Mouse (Mus musculus) neural tube, embryonic 12.5 days (tissue): ENCODE measurements around the gene Galnt4. TPM values are rescaled to one million over a fixed set of nuclear protein-coding genes. Genes with fewer than 3 reads are reported as not detected.
"Not testable (repeated sequence)": the region's sequence is repeated elsewhere in the genome, so short reads cannot be mapped to it uniquely, and the experiment has no call there.

Source experiments
- ATAC-seq: fragments of 200-750 bp; cut with Nextera tagmentation; 2 replicates; pipeline ENCODE4 v1.8.0; 2017; ENCODE audit warnings: low read depth, mild to moderate bottlenecking, moderate TSS enrichment, moderate library complexity; ENCODE audit not compliant: low FRiP score
- H3K27ac ChIP-seq: fragments of 300-500 bp; sonication (generic); 2 replicates; pipeline ENCODE4 v1.5.1; 2016
- H3K27me3 ChIP-seq: fragments of 300-500 bp; sonication (generic); replicated peaks from 2 replicates; pipeline ENCODE4 v1.6.1; 2016; ENCODE audit warnings: mild to moderate bottlenecking
- H3K36me3 ChIP-seq: fragments of 300-500 bp; sonication (generic); 2 replicates; pipeline ENCODE4 v1.6.1; 2016; ENCODE audit warnings: mild to moderate bottlenecking
- H3K4me1 ChIP-seq: fragments of 300-500 bp; sonication (generic); 2 replicates; pipeline ENCODE4 v1.6.1; 2016
- H3K4me2 ChIP-seq: fragments of 300-500 bp; sonication (generic); replicated peaks from 2 replicates; pipeline ENCODE4 v1.6.1; 2016; ENCODE audit warnings: mild to moderate bottlenecking
- H3K4me3 ChIP-seq: fragments of 300-500 bp; sonication (generic); 2 replicates; pipeline ENCODE4 v1.5.1; 2016
- H3K9ac ChIP-seq: fragments of 300-500 bp; sonication (generic); 2 replicates; pipeline ENCODE4 v1.6.1; 2016; ENCODE audit warnings: mild to moderate bottlenecking
- H3K9me3 ChIP-seq: fragments of 300-500 bp; sonication (generic); 2 replicates; pipeline ENCODE4 v1.6.1; 2016; ENCODE audit warnings: mild to moderate bottlenecking
- WGBS: fragments of 180-500 bp; shearing (Covaris S2); methylation state at CpG from one replicate; pipeline ENCODE4 v1.1.7; 2016; 5-methylcytosine and 5-hydroxymethylcytosine counted together
- polyA plus RNA-seq: library from polyadenylated mRNA; unstranded; fragments of >200 nt; fragmentation: Nextera tagmentation; extraction: Ambion mirVana; gene quantifications from 2 replicates; pipeline ENCODE4 v1.2.1, GENCODE M21; 2016

Gene Galnt4
- polyA plus RNA-seq, 1 experiment from 2014 or later = 5.0 TPM

DNA sequence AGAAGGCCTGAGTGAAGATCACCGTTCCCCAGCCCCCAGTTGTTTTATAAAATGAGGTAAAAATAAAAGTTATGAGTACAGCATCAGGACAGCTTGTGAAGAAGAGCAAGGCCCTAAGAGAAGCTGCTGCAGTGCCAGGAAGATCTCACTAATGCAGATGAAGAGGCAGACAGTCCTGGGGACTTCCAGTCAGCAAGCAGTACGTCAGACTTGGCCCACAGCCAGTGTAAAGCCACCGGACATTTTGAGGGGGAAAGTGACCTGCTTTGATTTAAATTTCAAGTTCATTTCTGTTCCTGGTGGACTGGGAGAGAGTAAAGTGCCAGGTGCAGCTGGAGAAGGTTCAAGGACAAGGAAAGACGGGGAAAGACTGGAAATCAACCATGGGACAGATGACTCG, 28.4 kb downstream of the Galnt4 start:
- no peak for ATAC-seq
- H3K27ac ChIP-seq = no peak overlapping the region
- H3K4me1 ChIP-seq = peaks cover 3% of the 10 kb centered on the region; the same call in 1 of the 2 replicates
- no peaks in the 10 kb centered on the region for H3K27me3 ChIP-seq
- peaks cover 20% of the 10 kb centered on the region for H3K36me3 ChIP-seq
- whole genome bisulfite sequencing = 75% methylated on average over 5 of the region's 5 CpGs
- H3K4me3 ChIP-seq = no peak overlapping the region
- H3K9me3 ChIP-seq = no peaks in the 10 kb centered on the region
- H3K9ac ChIP-seq = no peak overlapping the region
- H3K4me2 ChIP-seq = no peak overlapping the region

- ATAC-seq = no peak
- 85% methylated on average over 8 of the region's 8 CpGs for WGBS
- Histone ChIP-seq H3K27ac (no peak overlapping the region), H3K9me3 (no peaks in the 10 kb centered on the region), H3K4me1 (no peaks in the 10 kb centered on the region), H3K9ac (no peak overlapping the region), H3K4me2 (no peak overlapping the region), H3K36me3 (peaks cover 14% of the 10 kb centered on the region), H3K27me3 (no peaks in the 10 kb centered on the region), H3K4me3 (no peak overlapping the region)
These were observed 37.7 kb downstream of the Galnt4 start for GRCm38 (mm10) chr10:99145611-99146010.

DNA sequence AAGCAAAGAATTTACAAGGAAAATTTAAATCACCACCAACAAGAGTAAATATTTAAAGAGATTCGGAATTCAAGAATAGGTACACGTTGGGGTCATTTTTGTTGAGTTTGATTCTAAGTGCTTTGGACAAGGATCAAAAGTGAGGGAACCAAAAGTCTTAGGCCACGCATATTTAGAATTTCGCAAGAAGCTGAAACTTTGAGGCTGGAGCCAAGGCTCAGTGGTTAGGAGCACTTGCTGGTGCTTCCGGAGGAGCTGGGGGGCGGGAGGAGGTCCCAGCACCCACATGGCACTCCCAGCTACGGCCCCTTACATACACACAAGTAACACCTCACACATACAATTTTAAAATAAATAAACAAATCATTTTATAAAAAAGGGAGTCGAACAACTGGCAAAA, 38.6 kb downstream of the Galnt4 start:
- H3K27ac ChIP-seq = no peak overlapping the region
- 95% methylated on average over 8 of the region's 8 CpGs for WGBS
- no peak overlapping the region for H3K4me3 ChIP-seq
- H3K36me3 ChIP-seq = peaks cover 14% of the 10 kb centered on the region
- H3K27me3 ChIP-seq = no peaks in the 10 kb centered on the region
- no peaks in the 10 kb centered on the region for H3K4me1 ChIP-seq
- no peak for ATAC-seq
- no peaks in the 10 kb centered on the region for H3K9me3 ChIP-seq
- H3K4me2 ChIP-seq = no peak overlapping the region
- H3K9ac ChIP-seq = no peak overlapping the region

- H3K9me3 ChIP-seq = no peaks in the 10 kb centered on the region
- H3K36me3 ChIP-seq = peaks cover 11% of the 10 kb centered on the region
- no peak overlapping the region for H3K9ac ChIP-seq
- ATAC-seq = no peak
- H3K4me1 ChIP-seq = no peaks in the 10 kb centered on the region
- 95% methylated on average over 6 of the region's 6 CpGs for WGBS
- H3K4me2 ChIP-seq = no peak overlapping the region
- H3K27ac ChIP-seq = no peak overlapping the region
- no peaks in the 10 kb centered on the region for H3K27me3 ChIP-seq
- no peak overlapping the region for H3K4me3 ChIP-seq
These were observed 42.1 kb downstream of the Galnt4 start for GRCm38 (mm10) chr10:99150016-99150415.

DNA sequence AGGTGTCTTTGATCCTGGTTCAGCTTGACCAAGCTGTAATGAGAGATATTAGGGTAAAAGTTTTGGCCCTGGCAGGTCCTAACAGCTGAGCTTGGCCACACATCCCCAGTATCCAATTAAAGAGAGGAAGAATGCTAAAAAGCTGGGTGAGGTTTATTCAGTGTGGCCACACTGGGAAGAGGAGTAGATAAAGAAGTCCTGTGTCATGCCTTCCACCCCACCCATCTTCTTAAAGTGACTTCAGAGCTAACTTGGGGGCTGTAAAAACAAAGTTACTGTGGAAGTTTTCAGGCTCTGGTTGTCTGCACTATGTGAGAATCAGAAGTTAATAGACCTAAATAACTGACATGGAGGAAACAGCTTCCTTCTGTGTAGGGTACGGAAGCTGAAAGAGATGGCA, 43.6 kb downstream of the Galnt4 start:
- H3K27me3 ChIP-seq = no peaks in the 10 kb centered on the region
- peaks cover 11% of the 10 kb centered on the region for H3K36me3 ChIP-seq
- no peak overlapping the region for H3K4me2 ChIP-seq
- no peak overlapping the region for H3K4me3 ChIP-seq
- ATAC-seq = no peak
- 96% methylated on average over 1 of the region's 1 CpGs for WGBS
- no peaks in the 10 kb centered on the region for H3K9me3 ChIP-seq
- no peak overlapping the region for H3K9ac ChIP-seq
- H3K27ac ChIP-seq = no peak overlapping the region
- H3K4me1 ChIP-seq = no peaks in the 10 kb centered on the region

- Histone ChIP-seq H3K9ac (no peak overlapping the region), H3K27me3 (no peaks in the 10 kb centered on the region), H3K4me3 (no peak overlapping the region), H3K36me3 (peaks cover 11% of the 10 kb centered on the region), H3K4me1 (no peaks in the 10 kb centered on the region), H3K27ac (no peak overlapping the region), H3K4me2 (no peak overlapping the region), H3K9me3 (no peaks in the 10 kb centered on the region)
- ATAC-seq = no peak
- 91% methylated on average over 6 of the region's 6 CpGs for WGBS
These were observed 44.1 kb downstream of the Galnt4 start for GRCm38 (mm10) chr10:99152063-99152462.

DNA sequence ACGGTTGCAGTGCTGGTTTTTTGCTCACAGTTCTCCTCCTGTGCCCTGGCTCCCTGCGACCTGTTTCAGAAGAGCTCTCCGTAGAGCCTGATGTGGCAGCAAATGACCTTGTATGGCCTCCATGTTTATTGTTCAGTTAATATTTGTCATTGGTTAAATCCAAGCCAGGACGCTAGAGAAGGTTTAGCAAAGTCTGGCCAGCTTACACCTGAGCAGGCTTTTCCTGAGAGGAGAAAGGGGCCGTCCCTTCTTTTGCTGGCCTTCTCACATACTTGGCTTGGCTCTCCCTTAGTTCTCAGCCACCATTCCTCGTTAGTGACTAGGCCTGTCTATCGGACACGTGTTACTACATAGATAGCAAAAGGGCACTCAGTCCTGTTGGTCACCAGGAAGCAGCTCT, 46.7 kb downstream of the Galnt4 start:
- no peaks in the 10 kb centered on the region for H3K4me1 ChIP-seq
- WGBS = 90% methylated on average over 8 of the region's 8 CpGs

DNA sequence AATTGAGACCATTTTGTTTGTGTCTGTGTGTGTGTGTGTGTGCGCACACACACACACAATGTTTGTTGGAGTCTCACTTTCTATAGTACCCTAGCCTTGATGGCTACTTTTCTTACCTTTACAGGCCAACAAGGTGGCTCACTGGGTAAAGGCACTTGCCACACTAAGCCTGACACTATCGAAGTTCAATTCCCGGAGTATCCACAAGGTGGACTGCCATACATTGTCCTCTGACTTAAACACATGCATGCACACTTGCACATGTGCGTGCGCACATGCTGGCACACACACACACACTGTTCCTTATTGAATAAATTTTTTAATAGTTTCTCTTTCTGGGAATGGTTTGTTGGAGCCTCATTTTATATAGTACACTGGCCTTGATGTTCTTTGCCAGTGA, 48.8 kb downstream of the Galnt4 start:
- Histone ChIP-seq H3K27me3 (no peaks in the 10 kb centered on the region), H3K4me1 (no peaks in the 10 kb centered on the region), H3K9ac (no peak overlapping the region), H3K27ac (no peak overlapping the region), H3K4me2 (no peak overlapping the region), H3K9me3 (no peaks in the 10 kb centered on the region), H3K36me3 (peaks cover 5% of the 10 kb centered on the region), H3K4me3 (no peak overlapping the region)
- 90% methylated on average over 5 of the region's 5 CpGs for whole genome bisulfite sequencing
- ATAC-seq = no peak

More for the DNA sequence above, 46.7 kb downstream of the Galnt4 start:
- Histone ChIP-seq H3K4me3 (no peak overlapping the region), H3K4me2 (no peak overlapping the region), H3K36me3 (peaks cover 7% of the 10 kb centered on the region), H3K9ac (no peak overlapping the region), H3K27me3 (no peaks in the 10 kb centered on the region), H3K27ac (no peak overlapping the region), H3K9me3 (no peaks in the 10 kb centered on the region)
- no peak for ATAC-seq

- H3K4me2 ChIP-seq, H3K27ac ChIP-seq, H3K9ac ChIP-seq, ATAC-seq, H3K9me3 ChIP-seq, H3K4me1 ChIP-seq, H3K36me3 ChIP-seq, H3K4me3 ChIP-seq, H3K27me3 ChIP-seq: not testable (repeated sequence)
- 95% methylated on average over 10 of the region's 10 CpGs for WGBS
These were observed 49.7 kb downstream of the Galnt4 start for GRCm38 (mm10) chr10:99157697-99158096.

DNA sequence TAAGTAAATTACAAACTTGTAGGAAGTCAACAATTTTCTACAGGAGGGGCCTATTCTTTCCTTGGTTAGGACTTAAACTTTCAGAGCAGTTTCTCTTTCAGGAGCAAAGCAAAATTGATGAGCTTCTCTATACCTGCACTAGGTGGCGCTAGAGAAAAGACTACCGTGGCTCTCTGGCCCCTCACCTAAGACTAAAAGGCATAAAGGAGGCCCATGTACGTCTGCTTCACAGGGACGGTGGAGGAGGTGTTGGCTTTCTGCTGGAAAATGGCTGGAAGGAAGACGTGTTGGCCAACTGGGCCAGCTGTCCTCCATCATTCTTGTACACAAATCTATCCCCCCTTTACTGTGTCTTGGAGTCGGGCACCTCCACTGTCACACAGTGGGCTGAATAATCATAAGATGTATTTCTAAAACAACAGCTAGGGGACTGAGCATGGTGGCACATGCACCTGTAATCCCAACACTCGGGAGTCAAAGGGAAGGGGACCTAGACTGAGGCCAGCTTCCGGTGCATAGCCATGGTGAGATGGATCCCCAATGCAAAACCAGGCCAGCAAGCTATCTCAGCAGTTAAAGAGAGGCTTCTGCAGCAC, 54.1 kb downstream of the Galnt4 start:
- H3K4me2 ChIP-seq = no peak overlapping the region
- peaks cover 5% of the 10 kb centered on the region; the same call in 1 of the 2 replicates for H3K36me3 ChIP-seq
- no peaks in the 10 kb centered on the region for H3K27me3 ChIP-seq
- no peak overlapping the region for H3K4me3 ChIP-seq
- H3K9ac ChIP-seq = no peak overlapping the region
- ATAC-seq = 0 out of 2 replicates have a peak, but pooled peaks have one; percentile 30
- 42% methylated on average over 8 of the region's 8 CpGs for WGBS
- no peak overlapping the region for H3K27ac ChIP-seq
- no peaks in the 10 kb centered on the region; the same call in 1 of the 2 replicates for H3K4me1 ChIP-seq
- H3K9me3 ChIP-seq = no peaks in the 10 kb centered on the region

Other genes with a start within 250 kb of the Galnt4 start
- gene Atp2b1, start 193.8 kb upstream of the Galnt4 start, polyA plus RNA-seq = 194 and 225 TPM in 2 replicates
- 17.7 and 21.9 TPM in 2 replicates for gene Poc1b, start 1.1 kb upstream of the Galnt4 start, polyA plus RNA-seq
- gene Phxr2, start 18.2 kb downstream of the Galnt4 start, polyA plus RNA-seq = 0.16 TPM in 1 of 2 replicates, not detected in the other
- gene Dusp6, start 155.1 kb downstream of the Galnt4 start, polyA plus RNA-seq = 38.7 and 40.6 TPM in 2 replicates